Mouse (Mus musculus): ENCODE results near the gene Ccdc106.
"Not testable (repeated sequence)": the region's sequence is repeated elsewhere in the genome, so short reads cannot be mapped to it uniquely, and the experiment has no call there.

Ccdc106 gene

DNA sequence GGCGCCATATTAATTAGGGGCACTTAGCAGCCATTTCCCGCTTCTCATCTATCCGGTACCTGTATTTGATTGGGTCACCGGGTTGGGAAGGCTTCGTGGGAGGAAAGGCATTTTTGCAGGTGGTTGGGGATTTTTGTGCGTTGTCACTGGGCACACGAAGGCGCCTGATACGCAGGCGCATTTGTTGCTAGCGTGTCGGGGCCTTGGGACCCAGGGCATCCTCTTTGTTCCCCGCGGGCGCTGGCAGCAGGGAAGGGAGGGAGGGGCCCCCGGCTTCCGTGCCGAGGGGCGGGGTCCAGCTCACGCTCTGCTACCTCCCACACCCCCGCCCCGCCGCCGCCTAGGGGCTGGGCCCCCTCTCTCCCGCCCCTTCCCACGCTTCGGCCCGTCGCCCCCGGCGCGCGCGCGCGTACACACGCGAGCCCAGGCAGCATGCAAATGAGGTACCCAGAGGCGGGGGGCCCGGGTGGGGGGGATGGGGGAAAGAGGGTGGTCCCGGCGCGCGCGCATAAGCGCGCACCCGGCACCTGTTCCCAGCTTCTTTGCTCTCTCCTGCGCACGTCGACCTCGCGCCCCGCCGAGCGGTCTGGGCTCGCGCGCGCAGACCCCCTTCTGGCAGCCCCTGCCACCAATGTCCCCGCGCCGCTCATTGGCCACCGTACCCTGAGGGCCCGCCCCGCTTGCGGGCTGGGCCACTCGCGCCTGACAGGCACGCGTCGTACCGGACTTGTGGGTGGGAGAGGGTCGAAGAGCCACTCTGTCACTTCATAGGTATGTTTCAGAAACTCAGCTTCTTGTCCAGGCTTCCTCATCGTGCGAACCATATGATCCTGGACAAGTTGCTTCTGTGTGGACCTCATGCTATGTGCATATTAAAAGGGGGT, 5.0 kb upstream of the Ccdc106 start, which contains the start of gene Gm44973:
Gene Gm44973, plus strand, starts transcription at position 379 of the 884 bp plus-strand sequence.
- peak; percentile 93 for DNase-seq (ENCODE audit: low spot score)

GRCm38 (mm10) chr7:5016057-5016456, 4.3 kb upstream of the Ccdc106 start:
- no peak for DNase-seq (ENCODE audit: low spot score)

GRCm38 (mm10) chr7:5016920-5017319, 3.4 kb upstream of the Ccdc106 start:
- DNase-seq (ENCODE audit: low spot score): no peak

DNA sequence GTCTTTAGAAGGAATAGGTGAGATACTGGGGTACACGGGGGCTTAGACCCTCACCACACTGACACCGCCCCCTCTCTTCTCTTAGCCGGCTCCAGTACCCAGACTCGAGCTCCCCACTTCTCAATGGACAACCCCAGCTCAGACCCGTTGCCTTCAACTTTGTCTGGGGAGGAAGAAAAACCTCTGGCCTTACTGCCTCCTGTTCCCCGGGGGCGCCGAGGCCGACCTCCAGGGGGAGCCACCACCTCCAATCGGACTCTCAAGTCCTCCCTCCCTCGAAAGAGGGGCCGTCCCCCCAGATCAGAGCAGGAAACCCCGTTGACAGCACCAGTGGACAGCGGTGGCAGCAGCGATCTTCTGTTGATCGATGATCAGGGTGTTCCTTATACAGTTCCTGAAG, 3.0 kb upstream of the Ccdc106 start:
- DNase-seq (ENCODE audit: low spot score): no peak

DNA sequence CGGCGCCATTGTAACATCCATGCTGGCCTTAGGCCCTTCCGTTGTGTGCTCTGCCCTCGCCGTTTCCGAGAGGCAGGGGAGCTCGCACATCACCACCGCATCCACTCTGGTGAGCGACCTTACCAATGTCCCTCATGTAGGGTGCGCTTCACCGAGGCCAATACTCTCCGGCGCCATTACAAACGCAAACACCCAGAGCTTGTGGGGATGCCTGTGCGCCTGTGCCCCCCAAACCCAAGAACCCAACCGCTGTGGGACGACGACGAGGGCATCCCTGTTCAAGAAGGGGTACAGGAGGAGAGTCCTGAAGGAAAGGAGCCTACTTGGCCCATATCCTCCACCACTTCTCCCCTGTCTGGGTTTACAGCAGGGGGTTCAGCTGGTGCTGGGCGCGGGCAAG, 2.4 kb upstream of the Ccdc106 start:
- DNase-seq (ENCODE audit: low spot score): no peak

DNA sequence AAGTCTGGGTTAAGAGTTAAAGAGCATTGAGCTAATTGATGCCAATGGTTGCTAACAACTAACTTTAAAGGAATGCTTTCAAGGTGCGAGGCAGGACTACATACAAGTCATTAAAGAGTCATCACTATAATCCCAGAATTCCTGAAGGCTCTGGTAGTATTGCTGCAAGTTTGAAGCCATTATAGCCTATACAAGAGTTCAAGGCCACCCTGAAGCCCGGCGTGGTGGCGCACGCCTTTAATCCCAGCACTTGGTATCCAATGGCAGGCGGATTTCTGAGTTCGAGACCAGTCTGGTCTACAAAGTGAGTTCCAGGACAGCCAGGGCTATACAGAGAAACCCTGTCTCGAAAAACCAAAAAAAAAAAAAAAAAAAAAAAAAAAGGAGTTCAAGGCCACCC, 777 bp upstream of the Ccdc106 start:
- not testable (repeated sequence) for DNase-seq (ENCODE audit: low spot score)

DNA sequence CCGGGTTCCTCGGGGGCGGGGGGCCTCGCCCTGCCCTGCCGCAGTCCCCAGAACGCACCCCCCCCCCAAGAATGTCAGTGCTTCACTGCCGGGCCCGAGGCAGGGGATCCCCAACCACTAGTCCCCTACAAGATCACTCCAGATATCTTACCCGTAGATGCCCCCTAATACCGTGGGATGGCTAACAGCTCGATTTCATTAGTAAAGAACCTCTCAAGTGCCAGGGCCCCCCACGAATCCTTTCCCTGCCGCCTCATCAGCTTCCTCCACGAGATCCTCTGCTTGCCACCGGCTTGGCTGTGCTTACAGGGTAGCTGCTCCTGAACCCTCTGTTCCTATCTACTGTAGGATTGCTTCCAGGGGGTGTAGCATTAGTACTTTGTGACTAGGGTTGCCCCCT, 332 bp downstream of the Ccdc106 start:
- no peak for DNase-seq (ENCODE audit: low spot score)

GRCm38 (mm10) chr7:5021197-5021596, 844 bp downstream of the Ccdc106 start:
- no peak for DNase-seq (ENCODE audit: low spot score)

DNA sequence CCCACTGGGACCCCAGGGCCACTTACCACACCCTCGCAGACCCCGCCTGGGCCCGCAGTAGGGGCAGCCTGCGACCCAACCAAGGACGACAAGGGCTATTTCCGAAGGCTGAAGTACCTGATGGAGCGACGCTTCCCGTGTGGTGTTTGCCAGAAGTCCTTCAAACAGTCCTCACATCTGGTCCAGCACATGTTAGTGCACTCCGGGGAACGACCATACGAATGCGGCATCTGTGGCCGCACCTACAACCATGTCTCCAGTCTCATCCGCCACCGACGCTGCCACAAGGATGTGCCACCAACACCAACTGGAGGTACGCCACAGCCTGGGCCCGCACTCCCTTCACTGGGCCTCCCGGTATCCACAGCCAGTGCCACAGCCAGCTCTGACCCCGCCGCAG, 9.2 kb downstream of the Ccdc106 start:
- no peak for DNase-seq (ENCODE audit: low spot score)

DNA sequence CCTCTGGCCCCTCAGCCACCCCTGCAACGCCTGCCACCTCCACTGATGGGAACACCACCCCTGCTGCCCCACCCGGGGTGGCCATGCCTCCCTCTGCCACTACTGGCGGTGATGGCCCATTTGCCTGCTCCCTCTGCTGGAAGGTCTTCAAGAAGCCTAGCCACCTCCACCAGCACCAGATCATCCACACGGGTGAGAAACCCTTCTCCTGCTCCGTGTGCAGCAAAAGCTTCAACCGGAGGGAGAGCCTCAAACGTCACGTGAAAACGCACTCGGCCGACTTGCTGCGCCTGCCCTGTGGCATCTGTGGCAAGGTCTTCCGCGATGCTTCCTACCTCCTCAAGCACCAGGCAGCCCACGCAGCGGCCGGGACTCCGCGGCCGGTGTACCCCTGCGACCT, 9.6 kb downstream of the Ccdc106 start:
- DNase-seq (ENCODE audit: low spot score): no peak

DNA sequence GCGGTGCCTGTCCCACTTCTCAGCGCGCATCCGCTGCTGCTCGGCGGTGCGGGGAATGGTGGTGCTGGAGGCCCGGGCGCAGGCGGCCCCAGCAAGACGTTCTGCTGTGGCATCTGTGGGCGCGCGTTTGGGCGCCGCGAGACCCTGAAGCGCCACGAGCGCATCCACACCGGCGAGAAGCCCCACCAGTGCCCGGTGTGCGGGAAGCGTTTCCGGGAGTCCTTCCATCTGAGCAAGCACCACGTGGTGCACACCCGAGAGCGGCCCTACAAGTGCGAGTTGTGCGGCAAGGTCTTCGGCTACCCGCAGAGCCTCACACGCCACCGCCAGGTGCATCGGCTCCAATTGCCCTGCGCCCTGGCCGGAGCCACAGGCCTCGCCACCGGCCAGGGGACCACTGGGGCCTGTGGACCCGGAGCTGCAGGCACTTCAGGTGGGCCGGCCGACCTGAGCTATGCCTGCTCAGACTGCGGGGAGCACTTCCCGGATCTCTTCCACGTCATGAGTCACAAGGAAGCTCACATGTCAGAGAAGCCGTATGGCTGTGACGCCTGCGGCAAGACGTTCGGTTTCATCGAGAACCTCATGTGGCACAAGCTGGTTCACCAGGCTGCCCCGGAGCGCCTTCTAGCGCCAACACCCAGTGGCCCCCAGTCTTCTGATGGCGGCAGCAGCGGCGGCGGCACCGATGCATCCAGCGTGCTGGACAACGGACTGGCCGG, 10.4 kb downstream of the Ccdc106 start:
- DNase-seq (ENCODE audit: low spot score): no peak

DNA sequence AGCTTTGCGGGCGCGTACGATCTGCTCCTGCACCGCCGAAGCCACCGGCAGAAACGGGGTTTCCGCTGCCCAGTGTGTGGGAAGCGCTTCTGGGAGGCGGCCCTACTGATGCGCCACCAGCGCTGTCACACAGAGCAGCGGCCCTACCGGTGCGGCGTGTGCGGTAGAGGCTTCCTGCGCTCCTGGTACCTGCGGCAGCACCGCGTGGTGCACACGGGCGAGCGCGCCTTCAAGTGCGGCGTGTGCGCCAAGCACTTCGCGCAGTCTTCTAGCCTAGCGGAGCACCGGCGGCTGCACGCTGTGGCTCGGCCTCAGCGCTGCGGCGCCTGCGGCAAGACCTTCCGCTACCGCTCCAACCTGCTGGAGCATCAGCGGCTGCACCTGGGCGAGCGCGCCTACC, 11.1 kb downstream of the Ccdc106 start:
- DNase-seq (ENCODE audit: low spot score): no peak

GRCm38 (mm10) chr7:5033818-5034217, 13.5 kb downstream of the Ccdc106 start, which contains the start of gene 4632433K11Rik:
Gene 4632433K11Rik (plus strand): TSS chr7:5034118.
- no peak for DNase-seq (ENCODE audit: low spot score)

DNA sequence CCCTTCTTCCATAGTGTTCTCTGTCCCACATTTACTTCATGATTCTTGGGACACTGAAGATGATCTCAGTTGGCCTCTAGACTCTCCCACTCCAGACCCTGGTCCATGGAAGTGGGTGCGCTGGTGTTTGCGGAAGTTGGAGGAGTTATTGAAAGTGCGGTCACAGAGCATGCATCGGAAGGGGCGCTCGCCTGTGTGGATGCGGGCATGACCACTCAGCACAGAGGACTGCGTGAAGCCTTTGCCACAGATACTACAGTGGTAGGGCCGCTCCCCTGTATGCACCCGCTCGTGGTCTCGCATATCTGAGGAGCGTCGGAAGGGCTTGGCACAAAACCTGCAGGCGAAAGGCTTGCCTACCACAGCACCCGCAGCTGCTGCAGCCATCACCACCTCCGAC, 15.3 kb downstream of the Ccdc106 start:
- no peak for DNase-seq (ENCODE audit: low spot score)

GRCm38 (mm10) chr7:5036136-5036535, 15.8 kb downstream of the Ccdc106 start:
- DNase-seq (ENCODE audit: low spot score): no peak

DNA sequence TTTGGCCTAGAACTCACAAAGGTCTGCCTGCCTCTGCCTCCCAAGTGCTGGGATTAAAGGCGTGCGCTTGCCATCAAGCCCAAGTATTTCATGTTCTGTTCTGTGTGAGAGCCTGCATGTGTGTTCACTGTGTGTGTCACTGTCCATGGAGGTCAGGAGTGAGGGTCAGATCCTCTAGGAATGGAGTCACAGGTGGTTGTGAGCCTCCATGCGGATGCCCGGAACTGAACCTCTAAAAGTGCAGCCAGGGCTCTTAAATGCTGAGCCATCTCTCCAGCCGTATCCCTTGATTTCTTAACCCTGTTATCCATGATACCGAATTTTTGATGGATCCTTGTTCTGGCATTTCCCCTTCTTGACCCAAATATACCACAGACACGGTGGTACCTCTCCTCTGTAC, 16.7 kb downstream of the Ccdc106 start:
- DNase-seq (ENCODE audit: low spot score): no peak

DNA sequence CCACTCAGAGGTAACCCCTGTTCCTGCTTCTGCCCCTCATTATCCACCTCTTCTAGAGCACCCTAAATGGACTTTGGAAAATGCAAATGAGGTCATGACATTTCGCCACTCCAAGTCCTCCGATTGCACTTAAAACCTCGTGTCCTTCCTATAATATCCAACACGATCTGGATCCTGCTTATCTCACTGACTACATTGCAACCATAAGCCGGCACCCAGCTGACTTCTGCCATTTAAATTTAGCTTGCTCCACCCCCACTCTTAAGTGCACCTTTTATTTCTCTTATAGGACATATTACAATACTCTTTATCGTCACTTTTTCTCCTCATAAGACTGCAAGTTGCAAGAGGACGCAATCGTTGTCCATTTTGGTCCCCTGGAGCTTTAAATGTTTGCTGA, 17.1 kb downstream of the Ccdc106 start:
- no peak for DNase-seq (ENCODE audit: low spot score)

- DNase-seq (ENCODE audit: low spot score): peak; percentile 88
Observed at GRCm38 (mm10) chr7:5038109-5038732, 17.9 kb downstream of the Ccdc106 start, which contains the start of gene Zfp784. Gene Zfp784 (minus strand): TSS chr7:5038446.

GRCm38 (mm10) chr7:5038940-5039339, 18.6 kb downstream of the Ccdc106 start:
- no peak for DNase-seq (ENCODE audit: low spot score)

- DNase-seq (ENCODE audit: low spot score): no peak
Observed at GRCm38 (mm10) chr7:5044981-5045380, 24.6 kb downstream of the Ccdc106 start.

DNA sequence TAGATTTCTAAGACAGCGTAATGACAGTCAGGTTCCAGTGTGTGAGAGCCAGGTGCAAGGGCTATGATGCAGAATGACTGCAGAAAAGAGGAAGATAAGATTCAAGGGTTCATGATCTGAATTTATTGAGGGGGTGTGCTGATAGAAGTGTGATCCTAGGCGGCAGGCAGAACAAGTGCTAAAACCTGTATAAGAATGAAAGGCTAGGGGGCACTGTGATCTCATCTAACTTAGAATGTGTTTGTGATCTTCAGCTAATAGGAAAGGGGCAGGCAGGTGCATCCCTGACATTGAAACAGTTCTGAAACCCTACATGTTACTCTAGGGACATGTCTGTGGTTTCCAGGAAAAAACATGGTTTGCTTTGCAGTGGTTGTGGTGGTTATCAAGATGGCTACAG, 25.8 kb downstream of the Ccdc106 start:
- no peak for DNase-seq (ENCODE audit: low spot score)

DNA sequence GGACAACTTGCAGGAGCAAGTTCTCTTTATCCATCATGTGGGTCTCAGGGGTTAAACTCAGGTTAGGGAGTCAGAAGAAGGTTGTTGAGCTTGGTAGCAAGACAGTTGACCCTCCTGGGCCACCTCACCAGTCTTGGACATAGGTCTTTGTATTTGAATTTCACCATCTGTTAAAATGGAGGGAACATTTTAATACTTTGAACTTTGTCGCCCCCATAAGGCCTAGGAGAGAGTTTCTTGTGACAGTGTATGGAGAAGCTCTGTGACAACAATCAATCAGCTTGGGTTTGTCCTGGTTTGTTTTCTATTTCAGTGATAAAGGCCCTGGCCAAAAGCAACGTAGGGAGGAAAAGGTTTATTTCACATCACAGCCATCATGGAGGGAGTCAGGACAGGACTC, 27.0 kb downstream of the Ccdc106 start:
- DNase-seq (ENCODE audit: low spot score): no peak

Data from c-Kit-positive CD71-positive TER-119-positive erythroid progenitor cells, embryonic 14.5 days (primary cell).